Mouse (Mus musculus) erythroid progenitor cell, adult 5-6 weeks (primary cell): ENCODE data around the gene Adamts20. TPM values are rescaled to one million over a fixed set of nuclear protein-coding genes. Genes with fewer than 3 reads are reported as not detected.
"Not testable (repeated sequence)": the region's sequence is repeated elsewhere in the genome, so short reads cannot be mapped to it uniquely, and the experiment has no call there.

Source experiments
- ATAC-seq: replicated peaks from 2 replicates; pipeline ENCODE4 v1.8.0; 2016; ENCODE audit warnings: moderate number of reproducible peaks, mild to moderate bottlenecking, moderate TSS enrichment, inconsistent platforms; ENCODE audit not compliant: poor library complexity, low FRiP score, severe bottlenecking
- total RNA-seq, 2 experiments: library from RNA; stranded (forward) in 1 of 2; stranded (reverse) in 1 of 2; fragments of 150-400 nt in 1 of 2; fragments of 186-747, 209-891 nt in 1 of 2; gene quantifications; 2 replicates each; pipeline versions ENCODE4 v1.2.3 to v1.2.4; 2015 to 2017; ENCODE audit warnings: low replicate concordance in 2 of 2

Adamts20 gene
- total RNA-seq (2015; ENCODE audit: low replicate concordance), result not detected in 2 replicates
- total RNA-seq (2017; ENCODE audit: low replicate concordance), result not detected in 2 replicates

DNA sequence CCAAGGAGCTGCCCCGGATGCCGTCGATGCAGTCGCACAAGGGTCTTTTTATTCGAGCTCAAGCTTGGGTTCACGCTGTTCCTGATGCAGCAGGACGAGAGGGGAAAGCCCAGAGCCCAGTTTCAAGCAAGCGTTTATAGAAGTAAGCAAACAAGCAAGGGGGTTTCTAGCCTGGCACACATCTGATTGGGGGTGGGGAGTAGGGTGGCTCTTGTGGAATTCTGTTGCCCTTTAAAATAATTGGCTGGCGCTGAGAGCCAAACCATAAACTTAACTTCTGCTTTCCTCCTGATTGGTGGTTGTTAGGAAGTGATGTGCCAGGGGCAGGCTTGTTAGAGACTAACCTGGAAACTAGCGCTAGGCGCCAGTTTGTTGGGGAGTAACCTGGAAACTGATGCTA lies at the start of gene Adamts20:
Gene Adamts20, minus strand, starts transcription at position 101 of the 400 bp plus-strand sequence.
- ATAC-seq, result no peak

DNA sequence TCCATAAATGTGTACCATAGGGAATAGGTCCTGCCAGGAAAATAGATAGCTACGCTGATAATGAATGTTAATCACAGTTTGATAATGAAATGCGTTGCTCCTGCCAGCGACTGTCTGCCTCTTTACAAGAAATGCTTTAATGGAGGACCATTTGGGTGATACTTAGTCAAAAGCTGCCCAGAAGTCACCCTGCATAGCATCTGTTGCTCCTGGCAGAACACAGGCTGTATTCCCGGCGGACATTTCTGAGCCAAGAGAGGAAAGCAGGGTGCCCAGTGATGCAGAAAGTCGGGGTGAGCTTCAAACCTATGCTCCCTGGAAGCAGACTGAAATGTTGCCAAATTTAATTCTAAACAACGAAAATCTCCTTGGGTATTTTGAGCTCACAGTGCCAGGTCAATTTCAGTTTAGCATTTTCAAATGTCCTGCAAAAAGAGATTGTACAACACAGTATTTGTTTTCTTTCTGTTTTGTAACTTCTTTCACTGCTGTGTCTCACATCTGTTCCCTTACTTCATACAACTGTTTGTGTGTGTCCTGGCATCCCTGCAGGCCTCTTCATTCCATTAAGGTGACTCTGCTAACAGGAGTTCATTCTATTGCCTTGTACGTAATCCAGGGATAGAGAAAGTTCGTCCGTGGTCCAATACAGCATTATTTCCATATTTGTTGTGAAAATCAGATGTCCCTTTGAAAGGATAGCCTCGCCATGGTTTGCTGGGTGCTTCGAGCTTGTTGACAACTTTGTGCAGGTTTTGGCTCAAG lies 38.4 kb upstream of the Adamts20 start:
- no peak for ATAC-seq

DNA sequence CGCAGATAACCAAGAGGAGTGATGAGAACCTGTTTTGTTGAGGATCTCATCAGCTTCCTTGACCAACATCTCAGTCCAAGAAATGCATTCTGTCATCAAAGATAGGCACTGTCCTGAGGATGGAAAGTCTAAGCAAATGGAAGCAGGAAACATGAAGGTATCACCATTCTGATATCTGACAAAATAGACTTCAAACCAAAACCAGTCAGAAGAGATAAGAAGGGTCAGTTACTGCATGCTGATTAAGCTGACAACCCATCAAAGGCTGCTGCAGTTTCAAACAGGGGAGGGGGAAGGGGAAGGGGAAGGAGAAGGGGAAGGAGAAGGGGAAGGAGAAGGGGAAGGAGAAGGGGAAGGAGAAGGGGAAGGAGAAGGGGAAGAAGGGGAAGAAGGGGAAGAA lies 34.0 kb upstream of the Adamts20 start:
- no peak for ATAC-seq

DNA sequence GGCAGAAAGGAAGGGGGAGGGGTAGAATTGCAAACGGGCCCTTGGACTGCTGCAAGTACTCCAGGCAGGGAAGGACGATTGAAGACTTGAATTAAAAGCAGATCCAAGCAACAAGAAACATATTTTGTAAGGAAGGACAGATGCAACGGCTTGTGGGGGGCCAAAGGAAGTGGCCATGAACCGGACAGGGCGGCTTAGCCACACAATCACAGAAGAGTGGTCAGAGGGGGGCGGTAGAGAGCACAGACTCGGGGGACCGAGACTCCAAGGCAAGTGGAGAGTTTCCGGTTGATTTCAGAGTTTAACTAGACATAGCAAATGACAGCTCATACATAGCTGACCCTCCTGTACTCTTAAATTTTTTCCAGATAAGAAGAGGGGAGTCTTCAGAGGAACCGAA lies 30.7 kb upstream of the Adamts20 start:
- ATAC-seq, result no peak

DNA sequence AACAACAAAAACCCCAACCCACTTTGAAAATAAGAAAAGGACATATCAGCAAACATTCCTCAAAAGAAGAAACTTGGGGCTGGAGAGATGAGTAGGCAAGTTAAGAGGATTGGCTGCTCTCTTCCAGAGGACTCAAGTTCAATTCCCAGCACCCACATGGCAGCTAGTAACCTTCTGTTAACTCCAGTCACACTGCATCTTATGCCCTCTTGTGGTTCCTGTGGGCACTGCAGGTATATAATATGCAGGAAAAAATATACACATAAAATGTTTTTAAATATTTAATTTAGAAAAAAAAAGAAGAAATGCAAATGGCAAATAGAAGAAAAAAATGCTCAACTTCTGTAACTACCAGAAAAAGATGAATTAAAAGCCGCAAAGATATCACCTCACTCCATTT lies 29.2 kb upstream of the Adamts20 start:
- no peak for ATAC-seq

DNA sequence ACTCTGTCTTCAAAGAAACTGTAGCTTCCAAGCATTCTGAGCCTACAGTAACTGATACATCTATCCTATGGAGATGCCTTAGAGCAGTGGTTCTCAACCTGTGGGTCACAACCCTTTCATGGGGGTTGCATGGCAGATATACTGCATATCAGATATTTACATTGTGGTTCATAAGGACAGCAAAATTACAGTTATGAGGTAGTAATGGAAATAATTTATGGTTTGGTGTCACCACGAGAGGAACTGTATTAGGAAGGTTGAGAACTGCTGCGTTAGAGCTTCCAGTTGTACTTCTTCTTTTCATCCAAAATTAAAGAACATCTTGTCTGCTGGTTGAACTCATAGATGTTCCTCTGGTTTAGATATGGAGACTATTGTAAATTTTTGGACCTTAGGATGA lies 24.2 kb upstream of the Adamts20 start:
- ATAC-seq, result no peak

DNA sequence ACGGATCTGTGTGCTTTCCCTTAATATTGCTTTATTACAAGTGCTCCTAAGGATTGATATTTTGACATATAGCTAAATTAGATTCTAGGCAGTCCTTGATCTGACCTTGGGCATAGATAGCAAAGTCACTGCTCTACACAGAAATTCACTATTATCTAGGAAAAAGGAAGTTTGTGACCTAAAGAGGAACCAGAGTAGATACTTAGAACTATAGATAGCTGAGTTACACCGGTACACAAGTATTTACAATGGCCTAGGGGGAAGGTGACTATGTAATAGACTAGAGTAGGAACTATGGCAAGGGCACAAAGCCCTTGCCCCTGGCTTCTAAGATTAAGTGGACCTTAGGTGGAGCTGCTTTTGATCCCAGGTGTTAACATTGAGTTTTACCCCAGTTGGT lies 22.8 kb upstream of the Adamts20 start:
- not testable (repeated sequence) for ATAC-seq

DNA sequence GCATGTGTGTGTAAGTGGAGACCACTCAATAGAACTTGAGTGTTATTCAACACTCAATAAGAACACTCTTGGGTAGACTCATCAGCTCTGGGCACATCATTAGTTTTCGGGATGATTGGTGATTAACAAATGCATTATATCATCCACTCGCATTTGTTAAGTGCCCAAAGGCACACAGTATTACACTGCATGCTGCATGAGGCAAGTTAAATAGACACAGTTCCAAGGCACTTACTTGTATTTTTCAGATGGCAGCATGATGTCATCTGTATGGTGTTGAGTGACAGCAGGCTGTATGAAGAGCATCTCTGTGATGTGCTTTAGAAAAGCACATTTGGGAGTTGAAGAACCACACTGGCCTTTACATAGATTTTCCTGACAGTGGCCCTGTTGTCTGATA lies 17.3 kb upstream of the Adamts20 start:
- ATAC-seq, result no peak

DNA sequence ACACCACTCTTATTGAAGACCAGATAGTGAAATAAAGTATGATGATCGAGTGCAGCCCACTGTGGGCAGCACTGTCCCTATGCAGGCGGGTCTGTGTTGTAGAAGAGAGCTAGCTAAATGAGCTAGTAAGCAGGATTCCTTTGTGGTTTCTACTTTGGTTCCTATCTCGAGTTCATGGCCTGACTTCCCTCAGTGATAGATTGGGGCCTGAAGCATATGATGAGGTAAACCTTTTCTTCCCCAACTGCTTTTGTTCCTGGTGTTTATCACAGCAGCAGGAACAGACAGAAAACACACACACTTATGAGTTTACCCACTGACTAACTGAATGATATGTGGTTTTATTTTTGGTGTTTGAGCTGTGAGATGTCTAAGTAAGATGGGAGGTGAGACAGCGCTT lies 15.6 kb upstream of the Adamts20 start:
- no peak for ATAC-seq

DNA sequence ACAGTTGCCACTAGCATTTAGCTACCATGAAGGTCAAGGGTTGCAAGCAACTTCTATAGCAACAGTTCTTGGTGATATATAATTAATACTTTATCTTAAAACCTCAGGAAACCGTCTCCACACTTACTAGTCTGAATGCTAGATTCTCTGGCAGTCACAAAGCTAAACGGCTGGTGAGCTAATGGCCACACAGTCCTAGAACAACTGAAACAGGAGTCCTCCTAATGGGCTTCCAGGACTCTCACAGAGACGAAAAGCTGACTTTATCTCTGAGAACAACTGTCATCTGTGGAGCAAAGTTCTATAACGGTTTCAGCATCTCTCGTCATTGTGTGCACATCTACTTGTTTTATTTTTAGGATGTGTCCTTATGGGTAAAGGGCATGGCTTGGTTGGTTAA lies 15.0 kb upstream of the Adamts20 start:
- no peak for ATAC-seq

DNA sequence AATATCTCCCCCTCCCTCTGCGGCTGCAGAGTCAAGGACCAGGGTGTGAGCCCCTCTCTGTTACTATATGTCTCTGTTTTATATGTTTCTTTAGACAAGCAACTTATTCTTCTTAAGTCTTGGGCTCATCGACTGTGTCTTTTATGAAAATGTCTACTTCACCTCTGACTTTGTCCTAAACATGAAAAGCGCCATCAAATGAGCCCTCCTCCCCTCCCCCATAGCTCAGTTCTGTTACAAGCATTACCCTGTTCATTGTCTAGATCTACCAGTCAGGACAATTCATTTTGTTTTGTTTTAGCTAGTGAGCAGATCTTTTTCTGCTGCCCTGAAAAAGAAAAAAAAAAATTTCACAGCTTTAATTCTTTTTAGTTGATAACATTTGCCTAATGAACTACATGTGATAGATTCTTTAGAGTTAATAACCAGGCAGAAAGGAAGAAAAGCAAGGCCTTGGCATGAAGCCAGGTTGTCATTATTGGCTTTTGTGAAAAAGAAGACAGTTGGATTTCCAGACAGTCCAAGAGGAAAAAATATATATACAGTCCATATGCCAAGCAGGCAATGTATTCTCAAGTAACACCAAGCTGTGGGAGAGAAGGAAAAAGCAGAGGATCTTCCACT lies 14.4 kb upstream of the Adamts20 start:
- no peak for ATAC-seq

DNA sequence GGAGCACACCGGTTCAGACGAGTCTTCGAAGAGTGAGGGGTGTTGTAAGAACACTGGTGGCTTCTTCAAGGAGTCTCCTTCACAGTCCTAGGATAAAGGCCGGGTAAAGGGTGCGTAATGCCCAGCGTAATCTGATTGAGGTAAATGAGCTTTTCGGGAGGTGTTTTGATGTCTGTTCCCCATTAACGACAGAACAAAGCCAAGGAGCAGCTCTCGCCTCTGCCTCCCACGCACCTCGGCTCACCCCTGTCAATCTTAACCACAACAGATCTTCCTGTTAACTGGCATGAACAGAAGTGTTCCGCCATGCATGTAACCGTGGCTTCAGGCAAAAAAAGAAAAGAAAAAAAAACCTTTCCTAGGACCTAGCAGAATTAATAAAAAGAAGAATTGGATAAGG lies 13.5 kb upstream of the Adamts20 start:
- ATAC-seq, result no peak

DNA sequence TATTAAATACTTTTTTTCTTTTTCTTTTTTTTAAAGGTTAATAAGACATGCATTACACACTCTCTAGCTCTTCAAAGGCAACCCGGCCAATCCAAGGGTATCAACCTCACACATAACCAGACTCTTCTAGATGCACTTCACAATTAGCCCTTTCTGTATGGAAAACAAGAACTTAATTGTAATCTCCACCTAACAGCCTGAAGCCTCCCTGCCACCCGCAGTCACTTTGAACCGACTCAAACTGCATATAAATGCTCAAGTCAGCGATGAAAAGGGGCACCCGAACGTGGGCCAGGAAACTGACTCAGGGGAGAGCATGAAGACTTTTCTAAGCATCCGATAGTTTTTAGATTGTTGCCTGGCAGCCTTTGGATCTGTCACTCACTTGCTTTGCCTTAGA lies 12.1 kb upstream of the Adamts20 start:
- no peak for ATAC-seq

DNA sequence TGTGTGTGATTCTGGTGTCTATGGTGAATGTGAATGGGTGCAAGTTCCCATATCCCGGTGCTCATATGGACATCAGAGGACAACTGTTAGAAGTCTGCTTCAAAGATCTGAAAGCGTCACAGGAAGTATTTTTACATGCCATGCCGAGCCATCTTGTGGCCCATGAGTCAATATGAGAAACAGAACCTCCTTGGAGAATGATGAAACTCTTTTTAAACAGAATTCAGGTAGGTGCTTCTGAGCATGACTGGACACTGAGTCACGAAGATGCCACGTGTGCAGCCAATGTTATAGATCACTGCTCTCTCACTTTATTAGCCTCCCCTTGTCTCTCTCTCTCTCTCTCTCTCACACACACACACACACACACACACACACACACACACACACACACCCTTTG lies 10.8 kb upstream of the Adamts20 start:
- no peak for ATAC-seq

DNA sequence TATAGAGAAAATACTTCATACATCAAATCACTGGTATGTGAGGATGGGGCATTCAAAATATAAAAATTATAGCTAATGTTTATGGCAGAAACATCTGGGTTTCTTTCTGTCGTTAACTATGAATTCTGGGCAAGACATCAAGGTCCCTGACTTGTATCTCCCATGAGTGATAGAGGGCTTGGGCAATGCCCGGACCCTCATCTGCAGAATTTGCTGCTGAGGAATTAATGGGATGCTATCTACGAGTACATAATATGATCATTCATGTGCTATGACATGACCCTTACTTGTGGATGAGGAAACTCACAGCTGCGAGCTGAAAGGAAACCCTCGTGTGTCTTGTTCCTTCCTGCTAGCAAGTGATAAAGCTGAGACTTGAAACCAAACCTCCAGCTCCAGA lies 5.1 kb upstream of the Adamts20 start:
- no peak for ATAC-seq

DNA sequence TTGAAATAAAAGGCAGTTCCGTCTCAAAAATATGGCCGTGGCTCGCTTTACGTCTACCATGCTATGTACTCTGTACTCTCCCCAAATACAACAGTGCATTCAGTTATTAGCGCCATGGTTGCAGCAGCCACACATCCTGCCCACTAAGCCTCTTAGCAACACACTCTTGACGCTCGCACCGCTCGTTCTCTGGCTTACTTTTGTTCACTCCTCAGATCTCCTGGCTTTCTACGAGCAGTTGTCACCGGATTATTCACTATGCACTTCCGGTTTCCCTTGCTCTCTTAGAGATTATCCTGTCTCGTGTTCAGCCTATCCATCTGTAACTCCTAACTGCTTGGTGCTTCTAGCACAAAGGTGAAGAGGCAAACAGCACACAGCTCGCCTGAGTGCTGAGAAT lies 337 bp downstream of the Adamts20 start:
- ATAC-seq, result no peak

DNA sequence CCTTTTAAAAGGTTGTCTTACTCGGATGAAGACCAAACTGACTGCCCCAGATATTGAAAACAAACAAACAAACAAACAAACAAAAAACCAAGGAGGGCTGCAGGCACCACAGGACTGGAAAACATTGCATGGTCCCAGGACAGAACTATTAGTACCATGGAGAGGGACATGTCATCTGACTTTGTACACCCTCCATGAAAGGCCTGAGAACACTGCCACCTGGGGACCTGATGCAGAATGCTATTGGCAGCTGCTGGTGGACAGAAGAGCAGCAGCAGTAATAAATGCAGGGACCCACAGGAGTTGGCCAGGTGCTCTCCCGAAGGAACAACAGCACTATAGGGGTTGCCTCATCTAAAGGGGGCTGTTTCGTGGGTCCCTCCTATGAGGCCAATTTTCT lies 2.0 kb downstream of the Adamts20 start:
- ATAC-seq, result no peak

DNA sequence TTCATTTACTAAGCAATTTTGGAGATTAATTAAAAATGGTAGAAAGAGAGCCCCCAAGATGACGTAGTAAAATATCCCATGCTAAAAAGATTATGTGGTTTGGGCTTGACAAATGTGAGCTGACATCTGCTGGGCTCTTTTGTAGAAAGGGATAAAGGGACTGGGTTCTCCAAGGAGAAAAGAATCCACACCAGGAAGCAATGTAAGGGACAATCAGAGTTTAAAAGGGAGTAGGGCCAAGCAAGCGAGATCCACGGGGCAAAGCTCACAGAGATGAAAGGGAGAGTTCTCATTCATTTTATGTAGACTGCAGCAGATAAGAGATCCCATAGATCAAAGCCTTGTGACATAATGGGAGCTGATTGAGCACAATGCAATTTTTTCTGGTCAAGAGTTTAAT lies 3.0 kb downstream of the Adamts20 start:
- ATAC-seq, result no peak

DNA sequence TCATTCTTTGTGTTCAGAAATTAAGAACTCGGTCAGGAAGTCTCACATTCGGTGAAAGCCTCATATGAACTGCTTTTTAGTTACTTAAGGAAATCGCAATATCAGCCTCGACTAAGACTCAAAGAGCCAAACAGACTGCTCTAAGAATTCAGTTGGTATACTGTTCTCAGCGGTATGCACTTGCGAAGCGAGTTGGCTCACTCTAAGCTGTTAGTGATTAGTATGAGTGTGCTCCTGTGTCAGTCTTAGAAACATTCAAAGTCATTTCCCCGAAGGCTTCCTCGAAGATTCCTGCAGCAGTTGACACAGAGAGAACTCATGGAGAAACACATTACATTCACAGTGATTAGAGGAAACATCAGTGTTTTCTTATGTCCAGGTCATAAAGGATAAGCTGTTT lies 4.1 kb downstream of the Adamts20 start:
- no peak for ATAC-seq

DNA sequence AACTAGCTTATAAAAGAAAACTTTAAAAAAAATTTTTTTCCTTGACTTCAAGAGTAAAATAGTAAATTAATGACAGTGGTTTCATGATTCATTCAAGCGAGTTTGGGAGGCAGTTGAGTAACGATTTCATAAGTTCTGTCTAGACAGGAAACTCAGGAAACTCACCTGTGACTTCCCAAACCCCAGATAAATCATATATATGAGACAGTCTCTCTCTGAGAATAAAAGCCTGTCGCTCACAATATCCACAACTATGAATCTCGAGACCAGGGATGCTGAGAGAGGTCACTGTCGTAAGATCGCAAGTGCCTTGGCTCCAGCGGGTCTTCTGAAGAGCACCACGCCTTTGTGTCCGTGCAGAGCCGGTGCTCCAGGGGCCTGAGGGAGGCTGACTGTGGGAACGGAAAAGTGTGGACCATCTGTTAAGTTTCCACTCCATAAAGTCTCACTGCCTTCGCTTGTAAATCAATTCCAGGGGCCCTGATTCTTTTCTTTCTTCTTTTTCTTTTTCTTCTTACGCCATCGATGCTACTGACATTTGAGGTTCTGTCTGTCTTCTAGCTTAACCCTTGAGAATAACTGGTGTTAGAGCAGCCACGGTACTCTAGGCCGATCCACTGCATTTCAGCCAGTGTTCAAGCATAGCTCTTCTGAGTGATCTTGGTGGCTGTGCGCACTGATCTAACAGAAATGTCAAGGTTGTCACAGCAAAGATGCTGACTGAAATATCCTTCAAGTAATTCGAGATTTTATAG lies 7.4 kb downstream of the Adamts20 start:
- no peak for ATAC-seq

DNA sequence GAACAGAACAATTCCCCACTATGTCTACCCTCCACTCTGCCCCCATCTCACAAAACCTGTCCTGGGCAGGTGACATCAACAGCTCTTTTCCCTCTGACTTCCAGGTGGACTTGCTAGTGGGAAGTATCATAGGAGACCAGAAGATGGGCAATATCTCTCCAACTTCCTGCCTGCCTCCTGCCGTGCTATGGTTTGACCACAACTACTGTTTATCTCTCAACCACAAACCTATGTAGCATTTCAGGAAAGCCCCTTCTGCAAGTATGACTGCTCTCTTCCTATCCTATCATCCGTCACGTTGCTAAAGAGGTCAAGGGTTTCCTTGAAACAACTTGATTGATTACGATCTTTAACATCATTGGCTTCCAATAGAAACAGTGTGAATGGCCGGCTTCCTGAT lies 12.4 kb downstream of the Adamts20 start:
- no peak for ATAC-seq
